ENCODE assay signal across 9 mouse cellular contexts in the genomic region with DNA sequence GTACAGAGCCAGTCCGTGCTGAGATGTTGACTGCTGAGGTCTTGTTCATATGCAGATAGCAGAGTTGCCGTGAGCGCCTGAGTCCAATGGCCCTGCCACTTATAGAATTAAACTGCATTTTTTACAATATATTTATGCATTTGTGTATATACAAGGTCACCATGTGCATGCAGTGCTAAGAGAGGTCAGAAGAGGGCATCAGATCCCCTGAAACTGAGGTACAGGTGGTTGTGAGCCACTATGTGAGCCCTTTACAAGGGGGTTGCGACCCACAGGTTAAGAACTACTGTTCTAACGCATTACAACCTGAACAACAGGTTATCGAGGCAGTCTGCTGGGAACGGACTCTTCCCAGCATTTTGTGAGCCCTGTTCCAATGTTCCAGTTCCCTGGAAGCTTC.
DNase-seq lines count a peak whose midpoint lies in the region; ATAC-seq and TF ChIP-seq lines count a peak whose summit lies in the region.
"Had no signal": no experiment of that assay in that cellular context is flagged by ENCODE, and none has a peak within 500 bp of the region (broad histone marks: within the 10 kb centered on the region; RNA-seq: fewer than 3 reads in every experiment).

No protein-coding gene starts in this region.

- no peak overlapping the region for H3K9ac ChIP-seq in kidney, postnatal 0 days (ENCODE audit: low read depth, low read length)

- H3K4me1 ChIP-seq in kidney, postnatal 0 days (replicated peaks; ENCODE audit: insufficient read depth, low read length) = no peaks in the 10 kb centered on the region

- no peaks in the 10 kb centered on the region for H3K36me3 ChIP-seq in kidney, postnatal 0 days (ENCODE audit: insufficient read depth, low read length)

- intact Hi-C loops in gastrocnemius, postnatal 36 days (cut with DNase I) = no loop called here

- H3K4me2 ChIP-seq in kidney, postnatal 0 days (ENCODE audit: low read length) = no peak overlapping the region

- TF ChIP-seq CTCF in kidney, postnatal 0 days (IDR thresholded peaks at IDR 0.05; ENCODE audit: low read depth) = peak; percentile 64

- H3K4me3 ChIP-seq in kidney, postnatal 0 days (replicated peaks; ENCODE audit: low read depth, low read length) = no peak overlapping the region

- 62% methylated on average over 7 of the region's 7 CpGs for WGBS in kidney, postnatal 0 days

- DNase-seq in CD4-positive, CD25-positive, alpha-beta regulatory T cell, adult 2 months (ENCODE audit: low read depth, low spot score) = peak; percentile 56
- peak; percentile 6 for DNase-seq in kidney, postnatal 0 days (ENCODE audit: low spot score)
- DNase-seq in kidney, postnatal 10 days = no peak
- peak; percentile 33 for DNase-seq in CD4-positive helper T cell, adult 2 months (ENCODE audit: low read depth, low spot score)
- DNase-seq in lung, postnatal 36 days = peak; percentile 29
- no peak for DNase-seq in layer of hippocampus, adult 8-10 months (ENCODE audit: low spot score in 2 of 2)
- DNase-seq in gastrocnemius, postnatal 36 days = no peak
- DNase-seq: layer of hippocampus, adult 9-11 months had no signal

- no peaks in the 10 kb centered on the region for H3K9me3 ChIP-seq in kidney, postnatal 0 days (replicated peaks; ENCODE audit: low read length)

- no peak for ATAC-seq in CD4-positive, CD25-positive, alpha-beta regulatory T cell, adult 4 months
- no peak for ATAC-seq in kidney, postnatal 0 days (replicated peaks; ENCODE audit: low FRiP score, low read depth)

- no peak overlapping the region for H3K27ac ChIP-seq in kidney, postnatal 0 days

- no peaks in the 10 kb centered on the region for H3K27me3 ChIP-seq in kidney, postnatal 0 days (ENCODE audit: insufficient read depth, low read length)

Comparison
In these comparisons a context has a peak if more than half of its experiments do, and no peak if none do; other contexts are left out.
1. DNase-seq: peak in CD4-positive, CD25-positive, alpha-beta regulatory T cell, adult 2 months (single experiment), kidney, postnatal 0 days (single experiment), CD4-positive helper T cell, adult 2 months (single experiment) and lung, postnatal 36 days (single experiment); none in kidney, postnatal 10 days (single experiment), layer of hippocampus, adult 8-10 months (0 of 2) and gastrocnemius, postnatal 36 days (0 of 2).